Mouse (Mus musculus): ENCODE data around the gene Cenpv.

DNA sequence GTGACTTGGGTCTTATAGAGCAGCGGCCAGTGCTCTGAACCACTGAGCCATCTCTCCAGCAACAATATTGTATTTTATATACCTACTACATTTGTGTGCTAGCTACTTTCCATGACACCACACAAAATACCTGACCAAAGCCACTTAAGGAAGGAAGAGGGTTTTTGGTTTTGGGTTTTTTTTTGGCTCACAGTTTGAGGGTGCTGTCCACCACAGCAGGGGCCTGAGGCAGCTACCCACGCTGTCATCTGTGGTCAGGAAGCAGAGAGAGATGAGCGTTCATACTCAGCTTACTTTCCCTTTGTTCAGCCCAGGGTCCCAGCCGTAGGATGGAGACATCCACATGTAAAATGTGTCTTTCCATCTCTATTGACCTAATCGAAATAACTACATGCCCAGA, 48.0 kb upstream of the Cenpv start:
- no peak for TF ChIP-seq CTCF (IDR thresholded peaks at IDR 0.05; ENCODE audit: extremely low read depth, insufficient read depth, insufficient read length, insufficient replicate concordance)
- TF ChIP-seq POLR2A (IDR thresholded peaks at IDR 0.05; ENCODE audit: low read depth, low read length) = no peak
